Mouse (Mus musculus): ENCODE data around the gene Mea1. TPM values are rescaled to one million over a fixed set of nuclear protein-coding genes. Genes with fewer than 3 reads are reported as not detected.

Mea1 gene
- polyA plus RNA-seq, 1 experiment from 2014 or later: 156 TPM

DNA sequence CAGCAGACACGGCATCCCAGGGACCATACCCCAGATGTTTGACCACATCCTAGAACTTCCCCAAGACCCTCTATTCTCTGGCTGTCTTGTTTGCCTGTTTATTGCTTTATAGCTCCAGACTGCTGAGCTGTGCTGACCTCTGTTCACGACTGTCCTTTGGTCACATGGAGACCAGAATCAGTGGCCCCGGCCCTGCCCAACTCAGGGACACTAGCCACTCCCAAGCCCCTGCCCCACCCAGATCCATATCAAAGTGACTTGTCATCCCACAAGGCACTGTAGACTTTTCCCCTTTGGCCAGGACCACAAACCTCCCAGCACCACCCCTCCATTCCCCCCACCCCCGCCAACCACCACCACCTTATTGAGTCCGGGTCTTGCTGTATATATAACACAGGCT lies 20.7 kb downstream of the Mea1 start:
- no peak overlapping the region for H3K4me3 ChIP-seq
- peaks cover 73% of the 10 kb centered on the region for H3K36me3 ChIP-seq (replicated peaks)

GRCm38 (mm10) chr17:46699912-46700311 lies 21.3 kb downstream of the Mea1 start:
- Histone ChIP-seq H3K4me3 (no peak overlapping the region), H3K27ac (replicated peaks) (no peak overlapping the region), H3K4me1 (peaks cover 30% of the 10 kb centered on the region), H3K9me3 (no peaks in the 10 kb centered on the region), H3K27me3 (replicated peaks; ENCODE audit: low read depth, poor library complexity, severe bottlenecking) (no peaks in the 10 kb centered on the region), H3K36me3 (replicated peaks) (peaks cover 72% of the 10 kb centered on the region)
- WGBS: 89% methylated on average over 3 of the region's 3 CpGs
- DNase-seq (ENCODE audit: low spot score): no peak

More for the DNA sequence above, 20.7 kb downstream of the Mea1 start:
- WGBS: 88% methylated on average over 5 of the region's 5 CpGs
- H3K27me3 ChIP-seq (replicated peaks; ENCODE audit: low read depth, poor library complexity, severe bottlenecking): no peaks in the 10 kb centered on the region
- no peak overlapping the region for H3K27ac ChIP-seq (replicated peaks)
- H3K4me1 ChIP-seq: peaks cover 29% of the 10 kb centered on the region
- H3K9me3 ChIP-seq: no peaks in the 10 kb centered on the region
- DNase-seq (ENCODE audit: low spot score): no peak

- DNase-seq (ENCODE audit: low spot score): no peak
- Histone ChIP-seq H3K27ac (replicated peaks) (no peak overlapping the region), H3K4me3 (no peak overlapping the region), H3K27me3 (replicated peaks; ENCODE audit: low read depth, poor library complexity, severe bottlenecking) (no peaks in the 10 kb centered on the region), H3K4me1 (peaks cover 43% of the 10 kb centered on the region), H3K36me3 (replicated peaks) (peaks cover 58% of the 10 kb centered on the region), H3K9me3 (no peaks in the 10 kb centered on the region)
- 86% methylated on average over 12 of the region's 12 CpGs for WGBS
Observed at GRCm38 (mm10) chr17:46701489-46701888, 22.9 kb downstream of the Mea1 start.

GRCm38 (mm10) chr17:46702100-46702499 lies 23.5 kb downstream of the Mea1 start:
- 89% methylated on average over 12 of the region's 12 CpGs for WGBS
- H3K4me1 ChIP-seq: peaks cover 45% of the 10 kb centered on the region
- no peak for DNase-seq (ENCODE audit: low spot score)
- H3K4me3 ChIP-seq: no peak overlapping the region; the same call in 1 of the 2 replicates
- H3K27me3 ChIP-seq (replicated peaks; ENCODE audit: low read depth, poor library complexity, severe bottlenecking): no peaks in the 10 kb centered on the region
- no peak overlapping the region for H3K27ac ChIP-seq (replicated peaks)
- H3K36me3 ChIP-seq (replicated peaks): peaks cover 52% of the 10 kb centered on the region
- no peaks in the 10 kb centered on the region for H3K9me3 ChIP-seq

- H3K27ac ChIP-seq (replicated peaks): no peak overlapping the region
- no peak for DNase-seq (ENCODE audit: low spot score)
- WGBS: 93% methylated on average over 5 of the region's 5 CpGs
Observed at GRCm38 (mm10) chr17:46702506-46702905, 23.9 kb downstream of the Mea1 start.

DNA sequence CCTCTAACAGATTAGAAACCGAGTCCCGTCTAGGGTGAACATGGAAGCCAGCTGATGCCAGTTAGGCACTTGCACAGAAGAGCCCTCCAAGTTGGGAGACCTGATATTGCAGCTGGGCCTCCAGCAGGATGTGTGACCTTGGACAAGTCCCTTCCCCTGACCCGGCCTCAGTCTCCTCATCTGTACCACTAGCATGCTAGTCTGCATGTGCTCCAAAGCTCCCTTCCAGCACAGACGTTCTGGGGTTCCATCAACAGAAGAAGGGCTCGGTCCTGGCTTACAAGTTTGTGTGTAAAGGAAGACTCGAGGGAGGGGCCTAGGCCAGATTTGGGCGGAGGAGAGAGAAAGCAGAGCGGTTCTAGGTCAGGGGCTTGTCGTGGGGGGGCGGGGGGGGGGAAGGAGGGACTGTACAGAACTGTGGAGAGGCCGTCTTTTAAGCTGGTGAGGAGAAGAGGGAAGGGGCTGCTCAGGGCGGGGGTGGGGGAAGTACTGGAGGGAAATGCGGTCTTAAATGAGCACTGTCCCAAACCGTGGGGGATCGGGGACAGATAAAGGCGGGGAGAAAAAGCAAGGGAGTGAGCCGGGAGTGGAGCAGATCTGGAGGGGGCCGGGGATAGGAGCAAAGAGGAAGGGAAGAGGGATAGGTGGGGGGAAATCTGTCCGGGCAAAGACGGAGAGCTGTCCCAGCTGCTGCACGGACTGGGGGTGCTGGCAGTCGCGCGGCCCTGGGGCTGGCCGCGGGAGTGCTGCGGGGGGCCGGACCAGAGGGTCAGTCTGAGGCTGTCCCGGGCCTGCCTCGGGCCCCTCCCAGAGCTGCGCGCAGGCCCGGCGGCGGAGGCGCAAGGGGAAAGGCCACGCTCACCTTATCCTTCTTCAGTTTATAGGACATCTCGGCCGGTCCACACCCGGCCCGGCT lies 25.6 kb downstream of the Mea1 start:
- peak overlapping the region; percentile 94 for H3K4me3 ChIP-seq
- H3K27ac ChIP-seq (replicated peaks): peak overlapping the region; percentile 94
- DNase-seq (ENCODE audit: low spot score): no peak
- no peaks in the 10 kb centered on the region for H3K27me3 ChIP-seq (replicated peaks; ENCODE audit: low read depth, poor library complexity, severe bottlenecking)
- 5% methylated on average over 41 of the region's 41 CpGs for WGBS
- H3K36me3 ChIP-seq (replicated peaks): peaks cover 31% of the 10 kb centered on the region
- H3K9me3 ChIP-seq: no peaks in the 10 kb centered on the region
- peaks cover 45% of the 10 kb centered on the region for H3K4me1 ChIP-seq

More at GRCm38 (mm10) chr17:46702506-46702905, 23.9 kb downstream of the Mea1 start:
- peaks cover 48% of the 10 kb centered on the region for H3K36me3 ChIP-seq (replicated peaks)
- H3K9me3 ChIP-seq: no peaks in the 10 kb centered on the region
- no peaks in the 10 kb centered on the region for H3K27me3 ChIP-seq (replicated peaks; ENCODE audit: low read depth, poor library complexity, severe bottlenecking)
- peaks cover 45% of the 10 kb centered on the region for H3K4me1 ChIP-seq
- H3K4me3 ChIP-seq: peak overlapping the region; percentile 94; the same call in 1 of the 2 replicates

GRCm38 (mm10) chr17:46704887-46705835 lies 26.6 kb downstream of the Mea1 start, which contains the start of gene Ppp2r5d:
TSS of gene Ppp2r5d (minus strand) at chr17:46705111.
- Histone ChIP-seq H3K27ac (replicated peaks) (peak within 1 kb of the TSS; percentile 94), H3K27me3 (replicated peaks; ENCODE audit: low read depth, poor library complexity, severe bottlenecking) (no peaks in the 10 kb centered on the region), H3K36me3 (replicated peaks) (peaks cover 22% of the 10 kb centered on the region), H3K4me1 (peaks cover 45% of the 10 kb centered on the region), H3K9me3 (no peaks in the 10 kb centered on the region), H3K4me3 (peak within 1 kb of the TSS; percentile 94)
- DNase-seq (ENCODE audit: low spot score): peak; percentile 97
- WGBS: 1% methylated on average over 48 of the region's 48 CpGs

GRCm38 (mm10) chr17:46706375-46707089 lies 27.9 kb downstream of the Mea1 start:
- no peak overlapping the region for H3K27ac ChIP-seq (replicated peaks)
- H3K9me3 ChIP-seq: no peaks in the 10 kb centered on the region
- peak overlapping the region; percentile 32 for H3K4me3 ChIP-seq
- H3K4me1 ChIP-seq: peaks cover 46% of the 10 kb centered on the region
- peaks cover 8% of the 10 kb centered on the region for H3K36me3 ChIP-seq (replicated peaks)
- 93% methylated on average over 14 of the region's 14 CpGs for WGBS
- no peaks in the 10 kb centered on the region for H3K27me3 ChIP-seq (replicated peaks; ENCODE audit: low read depth, poor library complexity, severe bottlenecking)
- no peak for DNase-seq (ENCODE audit: low spot score)

DNA sequence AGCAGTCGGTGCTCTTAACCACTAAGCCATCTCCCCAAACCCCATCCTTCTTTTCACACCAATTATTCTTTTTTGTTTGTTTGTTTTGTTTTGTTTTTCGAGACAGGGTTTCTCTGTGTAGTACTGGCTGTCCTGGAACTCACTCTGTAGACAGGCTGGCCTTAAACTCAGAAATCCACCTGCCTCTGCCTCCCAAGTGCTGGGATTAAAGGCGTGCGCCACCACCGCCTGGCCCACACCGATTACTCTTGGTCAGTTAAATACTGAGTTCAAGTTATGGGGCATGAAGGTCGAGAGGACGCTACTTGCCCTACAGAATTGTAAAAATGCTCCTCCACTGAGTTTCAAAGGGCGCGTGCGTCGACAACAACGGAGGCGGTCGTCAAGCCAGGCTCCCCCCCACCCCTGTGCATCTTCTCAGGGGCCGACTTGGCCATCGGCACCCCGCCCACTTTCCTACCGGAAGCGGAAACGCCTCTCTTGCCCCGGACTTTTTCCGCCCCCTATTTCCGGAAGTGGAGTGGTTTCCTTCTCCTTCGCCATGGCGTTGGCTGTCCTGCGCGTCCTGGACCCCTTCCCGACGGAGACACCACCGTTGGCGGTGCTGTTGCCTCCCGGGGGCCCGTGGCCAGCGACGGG lies 32.5 kb downstream of the Mea1 start, which contains the start of gene Pex6:
Pex6 (plus strand) TSS at position 505 of the 639 bp plus-strand sequence.
- no peaks in the 10 kb centered on the region for H3K27me3 ChIP-seq (replicated peaks; ENCODE audit: low read depth, poor library complexity, severe bottlenecking)
- 8% methylated on average over 36 of the region's 36 CpGs for WGBS
- peak; percentile 95 for DNase-seq (ENCODE audit: low spot score)
- H3K4me3 ChIP-seq: peak within 1 kb of the TSS; percentile 100
- H3K36me3 ChIP-seq (replicated peaks): peaks cover 31% of the 10 kb centered on the region
- H3K27ac ChIP-seq (replicated peaks): peak within 1 kb of the TSS; percentile 88
- peaks cover 26% of the 10 kb centered on the region for H3K4me1 ChIP-seq
- H3K9me3 ChIP-seq: no peaks in the 10 kb centered on the region

- WGBS: under 1% methylated on average over 76 of the region's 76 CpGs
- H3K4me3 ChIP-seq: peak overlapping the region; percentile 100
Observed at GRCm38 (mm10) chr17:46711612-46712271, 33.1 kb downstream of the Mea1 start.

GRCm38 (mm10) chr17:46712442-46712841 lies 33.8 kb downstream of the Mea1 start:
- Histone ChIP-seq H3K27me3 (replicated peaks; ENCODE audit: low read depth, poor library complexity, severe bottlenecking) (no peaks in the 10 kb centered on the region), H3K27ac (replicated peaks) (peak overlapping the region; percentile 88; the same call in 1 of the 2 replicates), H3K4me3 (peak overlapping the region; percentile 100), H3K9me3 (no peaks in the 10 kb centered on the region), H3K36me3 (replicated peaks) (peaks cover 45% of the 10 kb centered on the region), H3K4me1 (peaks cover 21% of the 10 kb centered on the region)
- no peak for DNase-seq (ENCODE audit: low spot score)
- 79% methylated on average over 7 of the region's 7 CpGs for WGBS

More at GRCm38 (mm10) chr17:46711612-46712271, 33.1 kb downstream of the Mea1 start:
- Histone ChIP-seq H3K27ac (replicated peaks) (peak overlapping the region; percentile 88), H3K36me3 (replicated peaks) (peaks cover 38% of the 10 kb centered on the region), H3K9me3 (no peaks in the 10 kb centered on the region), H3K27me3 (replicated peaks; ENCODE audit: low read depth, poor library complexity, severe bottlenecking) (no peaks in the 10 kb centered on the region), H3K4me1 (peaks cover 22% of the 10 kb centered on the region)
- DNase-seq (ENCODE audit: low spot score): peak; percentile 17

Data from embryonic facial prominence, embryonic 10.5 days (tissue).